Mouse (Mus musculus): ENCODE results near the gene Lrrc61.

DNA sequence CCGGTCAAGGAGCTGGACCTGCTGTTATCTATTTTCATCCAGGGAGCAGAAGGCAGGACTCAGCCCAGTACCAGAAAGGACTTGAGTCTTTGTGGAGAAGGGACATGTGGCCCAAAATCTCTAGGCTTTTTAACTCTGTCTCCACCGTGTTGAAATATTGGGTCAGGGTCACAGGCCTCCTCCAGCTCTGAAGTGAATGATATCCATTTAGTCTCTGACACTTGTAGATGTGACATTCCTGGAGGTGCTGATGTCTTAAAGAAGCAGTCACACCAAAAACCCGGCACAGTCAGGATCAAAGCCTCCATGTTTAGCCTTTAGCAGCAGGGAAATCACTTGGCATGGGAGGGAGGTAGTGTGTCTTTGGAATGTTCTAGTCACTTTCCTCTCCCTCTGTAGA, 13.9 kb upstream of the Lrrc61 start:
- no peak for TF ChIP-seq CTCF (IDR thresholded peaks at IDR 0.05; ENCODE audit: control insufficient read depth, insufficient read depth, insufficient replicate concordance, low read depth, low read length)
- TF ChIP-seq POLR2A (IDR thresholded peaks at IDR 0.05; ENCODE audit: control insufficient read depth, low read depth, low read length) = no peak
